Mouse (Mus musculus): ENCODE data around the gene Gm3488.
"Not testable (repeated sequence)": the region's sequence is repeated elsewhere in the genome, so short reads cannot be mapped to it uniquely, and the experiment has no call there.

Gene Gm3488

DNA sequence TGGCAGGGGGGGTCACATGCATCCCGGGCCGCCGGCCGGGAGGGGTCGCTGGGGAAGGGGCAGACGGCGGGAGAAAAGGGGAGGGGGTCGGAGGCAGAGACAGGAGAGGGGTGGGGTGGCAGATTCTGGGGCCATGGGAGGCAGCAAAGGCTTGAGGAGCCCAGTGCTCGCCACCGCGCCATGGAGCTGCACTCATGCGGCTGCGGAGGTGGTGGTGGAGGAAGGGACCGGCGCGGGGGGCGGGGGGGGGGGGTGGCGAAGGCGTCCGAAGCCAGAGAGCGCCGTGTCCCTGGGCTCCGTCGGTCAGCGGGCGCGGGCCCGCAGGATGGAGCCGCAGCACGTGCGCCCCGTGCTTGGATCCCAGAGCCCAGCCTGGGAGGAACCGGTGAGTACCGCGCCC is at the start of gene Gm3488:
TSS of gene Gm3488 (plus strand) at position 301 of the 400 bp plus-strand sequence.
- DNase-seq = not testable (repeated sequence)

DNA sequence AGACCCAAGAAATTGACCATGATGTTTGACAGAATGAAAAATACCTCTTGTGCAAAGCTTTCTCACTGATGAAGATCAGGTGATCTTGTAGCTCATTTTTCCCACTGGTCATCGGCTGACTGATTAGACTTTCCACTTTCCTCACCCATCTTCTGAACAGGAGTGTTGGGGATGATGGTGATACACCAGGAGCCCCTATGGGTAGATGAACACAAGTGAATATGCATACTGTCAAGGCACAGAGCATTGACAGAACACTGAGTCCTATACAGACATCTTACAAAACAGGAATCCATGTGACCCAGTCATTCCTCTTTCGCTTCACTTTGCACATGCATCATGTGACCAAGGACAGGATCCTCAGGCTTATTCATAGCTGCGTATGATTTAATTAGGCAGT is 46.1 kb upstream of the Gm3488 start, which contains the start of gene Gm3194:
TSS of gene Gm3194 (minus strand) at position 101 of the 400 bp plus-strand sequence.
- not testable (repeated sequence) for DNase-seq

DNA sequence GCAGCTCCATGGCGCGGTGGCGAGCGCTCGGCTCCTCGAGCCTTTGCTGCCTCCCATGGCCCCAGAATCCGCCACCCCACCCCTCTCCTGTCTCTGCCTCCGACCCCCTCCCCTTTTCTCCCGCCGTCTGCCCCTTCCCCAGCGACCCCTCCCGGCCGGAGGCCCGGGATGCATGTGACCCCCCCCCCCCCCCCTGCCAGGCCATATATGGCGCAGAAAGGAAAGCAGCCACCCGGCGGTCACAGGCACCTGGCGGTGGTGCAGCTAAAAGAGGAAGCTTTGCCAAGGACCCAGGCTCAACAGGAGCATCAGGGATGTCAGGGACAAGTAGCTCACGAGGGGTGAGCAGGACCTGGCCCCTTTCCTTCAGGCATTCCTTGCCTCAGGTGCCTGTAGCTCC is 41.0 kb upstream of the Gm3488 start:
- not testable (repeated sequence) for DNase-seq

DNA sequence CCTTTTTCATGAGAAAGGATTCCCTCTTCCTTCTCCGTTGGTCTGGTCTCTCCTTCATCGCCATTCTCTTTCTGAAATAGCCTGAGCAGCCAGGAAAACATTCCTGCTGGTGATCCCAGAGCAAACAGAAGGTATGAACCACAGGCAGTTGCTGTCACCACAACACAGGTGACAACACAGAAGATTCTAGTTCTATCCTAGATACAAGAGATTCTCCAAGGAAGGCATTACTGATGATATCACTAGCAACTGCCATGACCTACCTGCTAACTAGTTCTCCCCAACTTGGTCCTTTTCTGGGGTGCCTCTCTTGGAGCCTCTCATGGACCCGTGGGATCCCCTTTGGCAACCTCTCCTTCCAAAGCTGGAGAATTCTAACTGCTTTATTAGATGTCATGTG is 23.7 kb upstream of the Gm3488 start, which contains the start of gene Gm8246:
TSS of gene Gm8246 (minus strand) at position 101 of the 400 bp plus-strand sequence.
- not testable (repeated sequence) for DNase-seq

DNA sequence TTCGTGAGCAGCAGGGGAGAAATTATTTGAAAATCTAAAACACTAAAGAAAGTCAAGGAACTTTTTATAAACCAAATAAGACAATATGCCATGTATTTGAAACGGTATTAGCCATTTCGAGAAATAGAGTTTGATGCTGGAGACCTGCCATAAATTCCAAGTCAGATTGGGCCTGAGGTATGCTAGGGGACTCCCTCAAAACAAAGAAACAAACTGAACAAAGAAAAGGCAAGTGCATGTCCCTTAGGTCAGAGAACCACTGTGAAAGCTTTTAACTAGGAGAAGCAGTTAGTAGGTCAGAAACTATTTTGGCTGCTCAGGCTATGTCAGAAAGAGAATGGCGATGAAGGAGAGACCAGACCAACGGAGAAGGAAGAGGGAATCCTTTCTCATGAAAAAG is 17.6 kb upstream of the Gm3488 start, which contains the start of gene Gm3187:
TSS of gene Gm3187 (plus strand) at position 301 of the 400 bp plus-strand sequence.
- not testable (repeated sequence) for DNase-seq

DNA sequence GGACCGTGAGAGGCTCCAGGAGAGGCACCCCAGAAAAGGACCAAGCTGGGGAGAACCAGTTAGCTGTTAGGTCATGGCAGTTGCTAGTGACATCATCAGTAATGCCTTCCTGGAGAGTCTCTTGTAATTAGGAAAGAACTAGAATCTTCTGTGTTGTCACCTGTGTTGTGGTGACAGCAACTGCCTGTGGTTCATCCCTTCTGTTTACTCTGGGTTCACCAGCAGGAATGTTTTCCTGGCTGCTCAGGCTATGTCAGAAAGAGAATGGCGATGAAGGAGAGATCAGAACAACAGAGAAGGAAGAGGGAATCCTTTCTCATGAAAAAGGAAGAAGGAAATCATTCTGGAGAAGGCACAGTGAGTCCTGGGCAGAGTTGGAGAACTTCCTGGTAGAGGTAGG is 36.7 kb downstream of the Gm3488 start, which contains the start of gene Gm3532:
TSS of gene Gm3532 (plus strand) at position 301 of the 400 bp plus-strand sequence.
- DNase-seq = not testable (repeated sequence)
